Mouse (Mus musculus) MEL (cell line): ENCODE data around the gene Ccdc155. TPM values are rescaled to one million over a fixed set of nuclear protein-coding genes. Genes with fewer than 3 reads are reported as not detected.

ENCODE experiments used
- DNase-seq: peaks from one replicate; pipeline ENCODE4 v3.0.0; 2011; ENCODE audit warnings: low read depth, low spot score
- H3K27ac ChIP-seq: 2 replicates; pipeline ENCODE4 v1.5.1; 2012; ENCODE audit warnings: low read depth, mild to moderate bottlenecking, control low read depth, low read length, moderate library complexity; ENCODE audit not compliant: control insufficient read depth
- H3K27me3 ChIP-seq, 2 experiments: fragments of 150-350 bp in 1 of 2; sonication (generic) in 1 of 2; 2 replicates each; pipeline ENCODE4 v1.6.1; 2012; ENCODE audit warnings: low read length in 2 of 2, mild to moderate bottlenecking in 2 of 2, improper control_type of control experiment in 1 of 2, moderate library complexity in 1 of 2; ENCODE audit not compliant: insufficient read depth in 2 of 2, control insufficient read depth in 1 of 2
- H3K36me3 ChIP-seq, 2 experiments: 2 replicates each; pipeline ENCODE4 v1.6.1; 2012 to 2014; ENCODE audit warnings: low read length in 2 of 2, improper control_type of control experiment in 1 of 2, inconsistent platforms in 1 of 2, mild to moderate bottlenecking in 1 of 2; ENCODE audit not compliant: insufficient read depth in 2 of 2, control insufficient read depth in 1 of 2
- H3K4me1 ChIP-seq, 2 experiments: fragments of 150-350 bp in 1 of 2; sonication (generic) in 1 of 2; 2 replicates each; pipeline ENCODE4 v1.6.1; 2012; ENCODE audit warnings: low read length in 2 of 2, improper control_type of control experiment in 1 of 2, mild to moderate bottlenecking in 1 of 2; ENCODE audit not compliant: insufficient read depth in 2 of 2, control insufficient read depth in 1 of 2
- H3K4me3 ChIP-seq, 2 experiments: fragments of 150-350 bp in 1 of 2; sonication (generic) in 1 of 2; 2 replicates each; pipeline ENCODE4 v1.5.1; 2012; ENCODE audit warnings: low read depth in 2 of 2, low read length in 2 of 2, mild to moderate bottlenecking in 2 of 2, moderate library complexity in 2 of 2, control low read depth in 1 of 2, improper control_type of control experiment in 1 of 2; ENCODE audit not compliant: control insufficient read depth in 1 of 2, insufficient read depth in 1 of 2
- H3K79me2 ChIP-seq: 2 replicates; pipeline ENCODE4 v1.6.1; 2012; ENCODE audit warnings: mild to moderate bottlenecking, low read length, moderate library complexity; ENCODE audit not compliant: control insufficient read depth, poor library complexity, insufficient read depth
- H3K9ac ChIP-seq: 2 replicates; pipeline ENCODE4 v1.6.1; 2012; ENCODE audit warnings: low read depth, mild to moderate bottlenecking, control low read depth, low read length, moderate library complexity; ENCODE audit not compliant: control insufficient read depth, poor library complexity, severe bottlenecking
- H3K9me3 ChIP-seq: fragments of 150-350 bp; sonication (generic); replicated peaks from 2 replicates; pipeline ENCODE4 v1.6.1; 2012; ENCODE audit warnings: mild to moderate bottlenecking, low read length, improper control_type of control experiment, moderate library complexity; ENCODE audit not compliant: insufficient read depth
- EP300 ChIP-seq, 2 experiments: IDR thresholded peaks; 2 replicates each; pipeline ENCODE4 v1.6.1; 2011; ENCODE audit warnings: improper control_type of control experiment in 2 of 2, low read length in 2 of 2, low read depth in 1 of 2, mild to moderate bottlenecking in 1 of 2
- HCFC1 ChIP-seq: IDR thresholded peaks from 2 replicates; pipeline ENCODE4 v1.6.1; 2012; ENCODE audit warnings: low read depth, mild to moderate bottlenecking, inconsistent platforms, low read length, improper control_type of control experiment, moderate library complexity
- JUND ChIP-seq: IDR thresholded peaks from 2 replicates; pipeline ENCODE4 v1.6.1; 2011; ENCODE audit warnings: low read depth, mild to moderate bottlenecking, improper control_type of control experiment, low read length
- MAFK ChIP-seq: IDR thresholded peaks from 2 replicates; pipeline ENCODE4 v1.6.1; 2011; ENCODE audit warnings: low read depth, mild to moderate bottlenecking, low read length, improper control_type of control experiment, borderline replicate concordance
- MAX ChIP-seq: IDR thresholded peaks from 2 replicates; pipeline ENCODE4 v1.6.1; 2011; ENCODE audit warnings: low read length, improper control_type of control experiment
- MAZ ChIP-seq: IDR thresholded peaks from 2 replicates; pipeline ENCODE4 v1.6.1; 2012; ENCODE audit warnings: low read depth, mild to moderate bottlenecking, inconsistent platforms, low read length, improper control_type of control experiment
- MXI1 ChIP-seq: IDR thresholded peaks from 2 replicates; pipeline ENCODE4 v1.6.1; 2011; ENCODE audit warnings: mild to moderate bottlenecking, low read depth, low read length, improper control_type of control experiment
- MYC ChIP-seq: IDR thresholded peaks from 2 replicates; pipeline ENCODE4 v1.6.1; 2011; ENCODE audit warnings: low read depth, mild to moderate bottlenecking, low read length, improper control_type of control experiment, moderate library complexity
- NRF1 ChIP-seq: IDR thresholded peaks from 2 replicates; pipeline ENCODE4 v1.6.1; 2014; ENCODE audit warnings: low read depth, mild to moderate bottlenecking, inconsistent platforms, low read length, improper control_type of control experiment, moderate library complexity; ENCODE audit not compliant: poor library complexity, insufficient read depth, severe bottlenecking
- POLR2AphosphoS2 ChIP-seq: IDR thresholded peaks from 2 replicates; pipeline ENCODE4 v1.6.1; 2011; ENCODE audit warnings: low read length, improper control_type of control experiment
- POLR2AphosphoS5 ChIP-seq: IDR thresholded peaks from 2 replicates; pipeline ENCODE4 v1.6.1; 2012; ENCODE audit warnings: low read depth, borderline replicate concordance, mild to moderate bottlenecking, inconsistent platforms, low read length, moderate library complexity, mixed read lengths
- RCOR1 ChIP-seq: IDR thresholded peaks from 2 replicates; pipeline ENCODE4 v1.6.1; 2012; ENCODE audit warnings: low read depth, mild to moderate bottlenecking, inconsistent platforms, low read length, improper control_type of control experiment
- SIN3A ChIP-seq: IDR thresholded peaks from 2 replicates; pipeline ENCODE4 v1.6.1; 2012; ENCODE audit warnings: low read length, improper control_type of control experiment, inconsistent platforms
- USF1 ChIP-seq: IDR thresholded peaks from 2 replicates; pipeline ENCODE4 v1.6.1; 2014; ENCODE audit warnings: low read depth, mild to moderate bottlenecking, inconsistent platforms, low read length, improper control_type of control experiment, moderate library complexity
- ZNF384 ChIP-seq: IDR thresholded peaks from 2 replicates; pipeline ENCODE4 v1.6.1; 2012; ENCODE audit warnings: low read depth, mild to moderate bottlenecking, inconsistent platforms, low read length, improper control_type of control experiment
- polyA plus RNA-seq, 2 experiments: library from polyadenylated mRNA; stranded (reverse) in 1 of 2; unstranded in 1 of 2; fragments of >175 nt in 1 of 2; fragments of >200 nt in 1 of 2; gene quantifications; 2 replicates each; pipeline versions ENCODE4 v1.2.1 to v1.2.4; 2012; ENCODE audit warnings: low replicate concordance in 2 of 2, low read depth in 1 of 2; ENCODE audit not compliant: insufficient read length in 2 of 2, insufficient read depth in 1 of 2, missing spikeins in 1 of 2
- total RNA-seq: library from RNA; depleted of rRNA; stranded (reverse); fragments of 300-350 nt; gene quantifications from 2 replicates; pipeline ENCODE4 v1.2.3, GENCODE M21; 2012

The Ccdc155 gene
- total and polyA plus RNA-seq, 3 experiments, result 0.27 to 0.38 TPM; not detected in 1

DNA sequence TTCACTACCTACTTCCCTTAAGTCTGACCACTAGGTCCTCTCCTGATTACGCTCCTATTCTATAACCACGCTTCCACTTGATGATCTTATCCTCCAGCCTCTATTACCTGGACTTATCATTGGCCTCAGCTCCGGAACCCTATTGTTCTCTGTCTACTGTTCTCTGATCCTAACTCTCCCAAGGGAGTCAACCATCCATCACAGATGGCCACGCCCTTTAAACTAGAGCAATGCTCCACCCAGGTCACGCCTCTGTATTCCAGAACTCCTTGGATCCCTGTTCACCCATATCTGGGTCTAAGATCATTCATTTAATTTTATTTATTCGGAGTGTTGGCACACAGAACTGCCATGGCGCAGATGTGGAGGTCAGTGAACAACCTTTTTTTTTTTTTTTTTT is 7.7 kb upstream of the Ccdc155 start:
- Histone ChIP-seq H3K4me3 (peak overlapping the region; percentile 69 to 92), H3K27ac (no peak overlapping the region), H3K27me3 (no peaks in the 10 kb centered on the region), H3K9ac (no peak overlapping the region), H3K9me3 (no peaks in the 10 kb centered on the region), H3K79me2 (no peaks in the 10 kb centered on the region), H3K36me3 (peaks cover 0 to 14% of the 10 kb centered on the region in 2 experiments; a peak in 2 of 4 replicates), H3K4me1 (peaks cover 10 to 31% of the 10 kb centered on the region in 2 experiments)
- TF ChIP-seq ZNF384, result peak; percentile 18; the same call in 1 of the 2 replicates
- no peak for TF ChIP-seq HCFC1
- no peak for DNase-seq

DNA sequence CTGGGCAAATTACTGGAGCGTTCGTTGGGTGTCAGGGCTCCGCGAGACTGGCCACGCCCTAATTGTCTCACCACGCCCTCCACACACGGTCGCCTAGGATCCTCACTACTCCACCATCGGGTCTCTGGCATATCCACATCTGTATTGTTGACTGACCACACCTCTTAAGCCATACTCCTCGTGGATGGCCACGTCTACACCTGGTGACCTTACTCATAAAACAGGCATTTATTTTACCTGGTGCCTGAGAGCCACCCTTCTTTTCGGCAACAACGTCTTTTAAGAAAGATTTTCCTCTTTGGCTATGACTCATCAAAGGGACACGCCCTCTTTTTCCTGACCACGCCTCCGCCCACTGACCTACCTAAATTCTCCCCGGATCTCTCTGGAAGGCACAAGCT is 7.2 kb upstream of the Ccdc155 start, which contains the start of gene Dkkl1:
Gene Dkkl1, minus strand, starts transcription at position 297 of the 401 bp plus-strand sequence.
- peak; percentile 85 for DNase-seq
- Histone ChIP-seq H3K36me3 (peaks cover 0 to 14% of the 10 kb centered on the region in 2 experiments; a peak in 2 of 4 replicates), H3K9me3 (no peaks in the 10 kb centered on the region), H3K9ac (peak within 1 kb of the TSS; percentile 59), H3K79me2 (no peaks in the 10 kb centered on the region), H3K4me3 (peak within 1 kb of the TSS; percentile 69 to 92), H3K27me3 (no peaks in the 10 kb centered on the region)
- TF ChIP-seq RCOR1, result no peak
- TF ChIP-seq SIN3A, result peak; percentile 35
- TF ChIP-seq NRF1, result no peak
- no peak for TF ChIP-seq EP300 (IDR thresholded peaks at IDR 0.05; ENCODE audit: low read depth in 1 of 2, low read length in 2 of 2)
- TF ChIP-seq POLR2AphosphoS5, result no peak
- TF ChIP-seq USF1, result no peak
- peak; percentile 74; the same call in 1 of the 2 replicates for TF ChIP-seq JUND
- TF ChIP-seq MYC, result no peak
- no peak for TF ChIP-seq HCFC1
- no peak for TF ChIP-seq MAZ
- peak; percentile 31; the same call in 1 of the 2 replicates for TF ChIP-seq MAX
- TF ChIP-seq MAFK, result no peak
- 0 out of 2 replicates have a peak, but pooled peaks have one; percentile 23 for TF ChIP-seq MXI1
- TF ChIP-seq POLR2AphosphoS2, result no peak
- TF ChIP-seq, all 39 proteins: peak for 4
- H3K4me1 ChIP-seq, result peaks cover 10 to 31% of the 10 kb centered on the region in 2 experiments
- H3K27ac ChIP-seq, result peak within 1 kb of the TSS; percentile 30
